Mouse (Mus musculus) forebrain, embryonic 15.5 days (tissue): ENCODE measurements around the gene Nr5a2. TPM values are rescaled to one million over a fixed set of nuclear protein-coding genes. Genes with fewer than 3 reads are reported as not detected.
"Not testable (repeated sequence)": the region's sequence is repeated elsewhere in the genome, so short reads cannot be mapped to it uniquely, and the experiment has no call there.

Source experiments
- ATAC-seq: fragments of 200-750 bp; cut with Nextera tagmentation; replicated peaks from 2 replicates; pipeline ENCODE4 v1.8.0; 2017; ENCODE audit warnings: mild to moderate bottlenecking, moderate TSS enrichment, moderate library complexity
- H3K27ac ChIP-seq: fragments of 300-500 bp; sonication (generic); replicated peaks from 2 replicates; pipeline ENCODE4 v1.5.1; 2015; ENCODE audit warnings: mild to moderate bottlenecking, inconsistent platforms
- H3K27me3 ChIP-seq: fragments of 300-500 bp; sonication (generic); 2 replicates; pipeline ENCODE4 v1.6.1; 2015; ENCODE audit warnings: inconsistent platforms
- H3K36me3 ChIP-seq: fragments of 300-500 bp; sonication (generic); 2 replicates; pipeline ENCODE4 v1.6.1; 2015; ENCODE audit warnings: mild to moderate bottlenecking, inconsistent platforms
- H3K4me1 ChIP-seq: fragments of 300-500 bp; sonication (generic); 2 replicates; pipeline ENCODE4 v1.6.1; 2015; ENCODE audit warnings: inconsistent platforms
- H3K4me2 ChIP-seq: fragments of 300-500 bp; sonication (generic); replicated peaks from 2 replicates; pipeline ENCODE4 v1.6.1; 2015; ENCODE audit warnings: mild to moderate bottlenecking, inconsistent platforms
- H3K4me3 ChIP-seq: fragments of 300-500 bp; sonication (generic); 2 replicates; pipeline ENCODE4 v1.5.1; 2015; ENCODE audit warnings: mild to moderate bottlenecking, inconsistent platforms
- H3K9ac ChIP-seq: fragments of 300-500 bp; sonication (generic); replicated peaks from 2 replicates; pipeline ENCODE4 v1.6.1; 2015; ENCODE audit warnings: mild to moderate bottlenecking, inconsistent platforms
- H3K9me3 ChIP-seq: fragments of 300-500 bp; sonication (generic); 2 replicates; pipeline ENCODE4 v1.6.1; 2016; ENCODE audit warnings: inconsistent platforms
- WGBS: fragments of 180-500 bp; shearing (Covaris S2); methylation state at CpG from one replicate; pipeline ENCODE4 v1.1.7; 2015; ENCODE audit warnings: mixed read lengths; 5-methylcytosine and 5-hydroxymethylcytosine counted together
- polyA plus RNA-seq: library from polyadenylated mRNA; unstranded; fragments of >200 nt; fragmentation: Nextera tagmentation; extraction: Ambion mirVana; gene quantifications from 2 replicates; pipeline ENCODE4 v1.2.1, GENCODE M21; 2015

Nr5a2 gene
- polyA plus RNA-seq, 1 experiment from 2014 or later = 0.42 TPM

GRCm38 (mm10) chr1:136796361-136797090 is 163.7 kb downstream of the Nr5a2 start:
- no peak overlapping the region for H3K9ac ChIP-seq
- H3K4me3 ChIP-seq = no peak overlapping the region
- no peak overlapping the region for H3K4me2 ChIP-seq
- no peaks in the 10 kb centered on the region for H3K9me3 ChIP-seq
- no peak for ATAC-seq
- WGBS = 45% methylated on average over 17 of the region's 17 CpGs
- no peaks in the 10 kb centered on the region for H3K27me3 ChIP-seq
- H3K27ac ChIP-seq = no peak overlapping the region
- H3K4me1 ChIP-seq = no peaks in the 10 kb centered on the region
- no peaks in the 10 kb centered on the region for H3K36me3 ChIP-seq

DNA sequence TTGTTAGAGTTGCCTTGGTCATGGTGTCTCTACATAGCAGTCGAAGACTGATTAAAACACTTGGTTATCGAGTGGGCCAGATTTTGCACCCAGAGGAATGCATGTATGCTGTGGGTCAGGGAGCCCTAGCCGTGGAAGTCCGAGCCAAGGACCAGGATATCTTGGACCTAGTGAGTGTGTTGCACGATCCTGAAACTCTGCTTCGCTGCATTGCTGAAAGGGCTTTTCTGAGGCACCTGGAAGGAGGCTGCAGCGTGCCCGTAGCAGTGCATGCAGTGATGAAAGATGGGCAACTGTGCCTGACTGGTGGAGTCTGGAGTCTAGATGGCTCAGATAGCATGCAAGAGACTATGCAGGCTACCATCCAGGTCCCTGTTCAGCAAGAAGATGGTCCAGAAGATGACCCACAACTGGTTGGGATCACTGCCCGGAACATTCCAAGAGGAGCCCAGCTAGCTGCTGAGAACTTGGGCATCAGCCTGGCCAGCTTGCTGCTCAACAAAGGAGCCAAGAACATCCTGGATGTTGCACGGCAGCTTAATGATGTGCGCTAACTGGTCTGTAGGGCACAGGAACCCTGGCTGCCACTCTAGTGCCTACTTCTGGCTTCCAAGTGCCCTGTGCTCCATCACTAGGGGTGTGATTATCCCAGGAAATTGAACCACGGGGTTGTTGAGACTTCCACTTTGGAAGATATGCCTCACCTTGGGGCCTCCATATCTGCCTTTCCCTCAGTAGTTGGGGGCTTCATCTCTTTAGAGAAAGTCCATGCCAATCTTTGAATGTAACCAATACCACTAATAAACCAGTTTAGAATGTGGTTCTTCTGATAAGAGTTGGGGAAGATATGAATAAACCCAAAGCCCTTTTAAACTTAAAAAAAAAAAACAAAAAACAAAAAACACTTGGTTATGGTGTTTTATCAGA is 167.0 kb downstream of the Nr5a2 start:
- H3K36me3 ChIP-seq, H3K4me3 ChIP-seq, ATAC-seq, H3K27me3 ChIP-seq, H3K9ac ChIP-seq, H3K27ac ChIP-seq, H3K9me3 ChIP-seq, H3K4me1 ChIP-seq, H3K4me2 ChIP-seq: not testable (repeated sequence)
- WGBS = 95% methylated on average over 12 of the region's 12 CpGs
